Mouse (Mus musculus): ENCODE results near the gene Trak2. TPM values are rescaled to one million over a fixed set of nuclear protein-coding genes. Genes with fewer than 3 reads are reported as not detected.

Gene Trak2
- 27.8 and 29.6 TPM in 2 replicates for polyA plus RNA-seq (2015; fragmentation: Nextera tagmentation; extraction: Ambion mirVana)

- Histone ChIP-seq H3K27me3 (no peaks in the 10 kb centered on the region), H3K36me3 (no peaks in the 10 kb centered on the region), H3K9ac (peak within 1 kb of the TSS; percentile 94), H3K4me2 (peak within 1 kb of the TSS; percentile 85), H3K27ac (peak within 1 kb of the TSS; percentile 84), H3K4me3 (peak within 1 kb of the TSS; percentile 95), H3K9me3 (replicated peaks) (no peaks in the 10 kb centered on the region), H3K4me1 (replicated peaks) (peaks cover 37% of the 10 kb centered on the region)
- under 1% methylated on average over 68 of the region's 69 CpGs for WGBS
- peak; percentile 97 for ATAC-seq (replicated peaks; ENCODE audit: insufficient number of reproducible peaks, insufficient read depth, low FRiP score, low read depth)
These were observed at the start of gene Trak2, which contains the start of gene Stradb for GRCm38 (mm10) chr1:58973366-58974221. Gene Trak2 (minus strand): TSS chr1:58973430. Gene Stradb (plus strand): TSS chr1:58973522.

GRCm38 (mm10) chr1:59021556-59021955, 48.3 kb upstream of the Trak2 start:
- no peaks in the 10 kb centered on the region for H3K9me3 ChIP-seq (replicated peaks)
- H3K36me3 ChIP-seq: no peaks in the 10 kb centered on the region
- no peaks in the 10 kb centered on the region for H3K4me1 ChIP-seq (replicated peaks)
- H3K4me3 ChIP-seq: no peak overlapping the region
- ATAC-seq (replicated peaks; ENCODE audit: insufficient number of reproducible peaks, insufficient read depth, low FRiP score, low read depth): no peak
- no peak overlapping the region for H3K27ac ChIP-seq
- no peak overlapping the region for H3K4me2 ChIP-seq
- H3K9ac ChIP-seq: no peak overlapping the region
- no peaks in the 10 kb centered on the region for H3K27me3 ChIP-seq
- 71% methylated on average over 3 of the region's 3 CpGs for WGBS

- Histone ChIP-seq H3K27ac (no peak overlapping the region), H3K9ac (no peak overlapping the region), H3K9me3 (replicated peaks) (no peaks in the 10 kb centered on the region), H3K27me3 (no peaks in the 10 kb centered on the region), H3K36me3 (no peaks in the 10 kb centered on the region), H3K4me2 (no peak overlapping the region), H3K4me1 (replicated peaks) (no peaks in the 10 kb centered on the region), H3K4me3 (no peak overlapping the region)
- no peak for ATAC-seq (replicated peaks; ENCODE audit: insufficient number of reproducible peaks, insufficient read depth, low FRiP score, low read depth)
- 32% methylated on average over 4 of the region's 4 CpGs for WGBS
These were observed 36.0 kb upstream of the Trak2 start for GRCm38 (mm10) chr1:59009250-59009649.

GRCm38 (mm10) chr1:58995313-58995712, 22.1 kb upstream of the Trak2 start:
- no peak overlapping the region for H3K4me2 ChIP-seq
- no peak overlapping the region for H3K9ac ChIP-seq
- WGBS: 88% methylated on average over 5 of the region's 5 CpGs
- no peaks in the 10 kb centered on the region for H3K27me3 ChIP-seq
- H3K4me1 ChIP-seq (replicated peaks): no peaks in the 10 kb centered on the region
- H3K36me3 ChIP-seq: peaks cover 8% of the 10 kb centered on the region; the same call in 1 of the 2 replicates
- no peak for ATAC-seq (replicated peaks; ENCODE audit: insufficient number of reproducible peaks, insufficient read depth, low FRiP score, low read depth)
- H3K27ac ChIP-seq: no peak overlapping the region
- no peaks in the 10 kb centered on the region for H3K9me3 ChIP-seq (replicated peaks)
- no peak overlapping the region for H3K4me3 ChIP-seq

- Histone ChIP-seq H3K9ac (no peak overlapping the region), H3K4me3 (no peak overlapping the region), H3K36me3 (peaks cover 12% of the 10 kb centered on the region; the same call in 1 of the 2 replicates), H3K9me3 (replicated peaks) (no peaks in the 10 kb centered on the region), H3K4me1 (replicated peaks) (no peaks in the 10 kb centered on the region), H3K27ac (no peak overlapping the region), H3K4me2 (no peak overlapping the region), H3K27me3 (no peaks in the 10 kb centered on the region)
- 17% methylated on average over 1 of the region's 1 CpGs for WGBS
- ATAC-seq (replicated peaks; ENCODE audit: insufficient number of reproducible peaks, insufficient read depth, low FRiP score, low read depth): no peak
These were observed 20.5 kb upstream of the Trak2 start for GRCm38 (mm10) chr1:58993723-58994122.

- WGBS: 89% methylated on average over 7 of the region's 7 CpGs
- Histone ChIP-seq H3K4me1 (replicated peaks) (no peaks in the 10 kb centered on the region), H3K4me2 (no peak overlapping the region), H3K4me3 (no peak overlapping the region), H3K27ac (no peak overlapping the region), H3K36me3 (peaks cover 12% of the 10 kb centered on the region; the same call in 1 of the 2 replicates), H3K9ac (no peak overlapping the region), H3K9me3 (replicated peaks) (no peaks in the 10 kb centered on the region), H3K27me3 (no peaks in the 10 kb centered on the region)
- ATAC-seq (replicated peaks; ENCODE audit: insufficient number of reproducible peaks, insufficient read depth, low FRiP score, low read depth): no peak
These were observed 19.9 kb upstream of the Trak2 start for GRCm38 (mm10) chr1:58993144-58993543.

- no peak overlapping the region for H3K4me3 ChIP-seq
- no peaks in the 10 kb centered on the region for H3K9me3 ChIP-seq (replicated peaks)
- WGBS: 70% methylated on average over 5 of the region's 5 CpGs
- ATAC-seq (replicated peaks; ENCODE audit: insufficient number of reproducible peaks, insufficient read depth, low FRiP score, low read depth): no peak
- H3K36me3 ChIP-seq: peaks cover 32% of the 10 kb centered on the region
- no peaks in the 10 kb centered on the region for H3K27me3 ChIP-seq
- H3K27ac ChIP-seq: no peak overlapping the region
- no peak overlapping the region for H3K4me2 ChIP-seq
- no peak overlapping the region for H3K9ac ChIP-seq
- H3K4me1 ChIP-seq (replicated peaks): no peaks in the 10 kb centered on the region
These were observed 11.4 kb upstream of the Trak2 start for GRCm38 (mm10) chr1:58984586-58984985.

GRCm38 (mm10) chr1:58982276-58982675, 9.0 kb upstream of the Trak2 start:
- no peak for ATAC-seq (replicated peaks; ENCODE audit: insufficient number of reproducible peaks, insufficient read depth, low FRiP score, low read depth)
- Histone ChIP-seq H3K9ac (no peak overlapping the region), H3K4me2 (no peak overlapping the region), H3K27ac (no peak overlapping the region), H3K27me3 (no peaks in the 10 kb centered on the region), H3K9me3 (replicated peaks) (no peaks in the 10 kb centered on the region), H3K4me3 (no peak overlapping the region), H3K4me1 (replicated peaks) (no peaks in the 10 kb centered on the region), H3K36me3 (peaks cover 32% of the 10 kb centered on the region)
- 84% methylated on average over 3 of the region's 3 CpGs for WGBS

GRCm38 (mm10) chr1:58972851-58973365, 322 bp downstream of the Trak2 start:
- H3K9ac ChIP-seq: peak overlapping the region; percentile 94
- WGBS: 0% methylated on average over 28 of the region's 28 CpGs
- H3K4me1 ChIP-seq (replicated peaks): peaks cover 40% of the 10 kb centered on the region
- peak; percentile 2 for ATAC-seq (replicated peaks; ENCODE audit: insufficient number of reproducible peaks, insufficient read depth, low FRiP score, low read depth)
- H3K27me3 ChIP-seq: no peaks in the 10 kb centered on the region
- H3K4me2 ChIP-seq: peak overlapping the region; percentile 61
- H3K4me3 ChIP-seq: peak overlapping the region; percentile 95
- H3K36me3 ChIP-seq: no peaks in the 10 kb centered on the region
- peak overlapping the region; percentile 84 for H3K27ac ChIP-seq
- H3K9me3 ChIP-seq (replicated peaks): no peaks in the 10 kb centered on the region

- Histone ChIP-seq H3K9me3 (replicated peaks) (no peaks in the 10 kb centered on the region), H3K4me3 (peak overlapping the region; percentile 95), H3K4me2 (peak overlapping the region; percentile 61), H3K27ac (peak overlapping the region; percentile 42), H3K9ac (no peak overlapping the region), H3K4me1 (replicated peaks) (peaks cover 49% of the 10 kb centered on the region), H3K27me3 (no peaks in the 10 kb centered on the region), H3K36me3 (no peaks in the 10 kb centered on the region)
- 68% methylated on average over 6 of the region's 6 CpGs for WGBS
- ATAC-seq (replicated peaks; ENCODE audit: insufficient number of reproducible peaks, insufficient read depth, low FRiP score, low read depth): no peak
These were observed 2.1 kb downstream of the Trak2 start for GRCm38 (mm10) chr1:58971097-58971496.

- Histone ChIP-seq H3K4me1 (replicated peaks) (peaks cover 54% of the 10 kb centered on the region), H3K9me3 (replicated peaks) (no peaks in the 10 kb centered on the region), H3K9ac (no peak overlapping the region; the same call in 1 of the 2 replicates), H3K27me3 (no peaks in the 10 kb centered on the region), H3K4me3 (peak overlapping the region; percentile 95), H3K4me2 (peak overlapping the region; percentile 61), H3K36me3 (no peaks in the 10 kb centered on the region; the same call in 1 of the 2 replicates), H3K27ac (peak overlapping the region; percentile 42)
- 36% methylated on average over 5 of the region's 5 CpGs for WGBS
- ATAC-seq (replicated peaks; ENCODE audit: insufficient number of reproducible peaks, insufficient read depth, low FRiP score, low read depth): no peak
These were observed 3.2 kb downstream of the Trak2 start for GRCm38 (mm10) chr1:58970054-58970453.
